Mouse (Mus musculus): ENCODE measurements around the gene Pth2.

DNA sequence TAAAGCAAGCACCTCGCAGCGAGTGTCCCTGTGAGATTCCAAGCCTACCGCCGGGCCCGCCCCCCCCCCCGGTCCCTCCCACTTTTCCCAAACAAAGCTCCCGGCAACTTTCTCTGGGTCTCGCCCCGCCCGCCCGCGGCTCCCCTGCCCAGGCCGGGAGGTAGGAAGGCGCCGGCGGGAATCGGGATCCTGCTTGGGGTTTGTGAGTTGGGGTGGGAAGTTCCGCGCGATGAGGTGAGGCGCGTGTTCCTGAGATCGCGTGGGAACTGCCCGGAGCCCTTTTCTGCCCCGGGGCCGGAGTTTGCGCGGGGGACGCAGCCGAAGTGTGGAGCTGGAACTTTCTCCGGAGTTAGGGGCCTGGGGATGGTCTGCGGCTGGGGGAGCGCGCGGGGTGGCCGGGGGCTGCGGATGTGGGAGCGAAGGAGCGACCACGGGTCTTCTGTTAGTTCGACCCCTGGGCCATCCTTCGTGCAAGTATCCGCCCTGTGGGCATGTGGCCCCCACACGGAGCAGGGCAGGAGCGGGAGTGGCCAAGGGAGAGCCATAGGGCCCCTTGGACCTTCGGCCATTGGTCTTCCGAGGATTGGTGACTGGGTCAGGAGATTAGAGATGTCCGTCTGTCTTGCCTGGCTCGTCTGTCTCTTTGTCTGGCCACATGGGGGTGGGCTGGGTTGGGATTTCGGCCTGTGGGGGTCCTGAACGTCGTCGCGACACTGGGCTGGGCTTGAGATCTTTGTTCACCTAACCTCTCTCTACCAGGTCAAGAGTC lies 35.1 kb downstream of the Pth2 start, which contains the start of gene Tead2:
- TF ChIP-seq CHD1 (IDR thresholded peaks at IDR 0.05; ENCODE audit: low read depth, low read length): no peak
- no peak for TF ChIP-seq ETS1 (IDR thresholded peaks at IDR 0.05; ENCODE audit: low read depth, low read length)
- no peak for TF ChIP-seq POLR2A (IDR thresholded peaks at IDR 0.05; ENCODE audit: control insufficient read depth in 1 of 2, insufficient read depth in 1 of 2, low read depth in 1 of 2, low read length in 2 of 2, poor library complexity in 1 of 2)
- no peak for TF ChIP-seq E2F4 (IDR thresholded peaks at IDR 0.05; ENCODE audit: borderline replicate concordance, low read depth, low read length)
- no peak for TF ChIP-seq TBP (IDR thresholded peaks at IDR 0.05; ENCODE audit: low read depth, low read length)
- no peak for TF ChIP-seq POLR2AphosphoS5 (IDR thresholded peaks at IDR 0.05; ENCODE audit: borderline replicate concordance, low read depth, low read length)
- TF ChIP-seq CTCF (IDR thresholded peaks at IDR 0.05 in 2 of 3, conservative IDR thresholded peaks at IDR 0.05 in 1 of 3; ENCODE audit: control insufficient read depth in 1 of 3, insufficient read depth in 1 of 3, low read depth in 2 of 3, low read length in 3 of 3, poor library complexity in 1 of 3, severe bottlenecking in 1 of 3): no peak
- TF ChIP-seq GATA1 (IDR thresholded peaks at IDR 0.05; ENCODE audit: low read depth, low read length): no peak
- no peak for TF ChIP-seq POLR2AphosphoS2 (IDR thresholded peaks at IDR 0.05; ENCODE audit: low read length)
- TF ChIP-seq MXI1 (IDR thresholded peaks at IDR 0.05; ENCODE audit: low read depth, low read length): no peak

Data from MEL (cell line).